Mouse (Mus musculus) bone marrow macrophage, adult 2 months (primary cell): Measurements from ENCODE around the gene Phospho1.

Source experiments
- CTCF ChIP-seq: IDR thresholded peaks from 2 replicates; pipeline ENCODE4 v1.5.1; 2012; ENCODE audit warnings: low read depth, mild to moderate bottlenecking, low read length, moderate library complexity
- POLR2A ChIP-seq: IDR thresholded peaks from 2 replicates; pipeline ENCODE4 v1.6.1; 2012; ENCODE audit warnings: mild to moderate bottlenecking, low read depth, low read length, borderline replicate concordance

GRCm38 (mm10) chr11:95842074-95842681 lies 17.9 kb downstream of the Phospho1 start, which contains the start of gene Abi3:
- TF ChIP-seq CTCF (no peak), POLR2A (no peak; the same call in 1 of the 2 replicates)
